Mouse (Mus musculus) ES-Bruce4 (cell line): ENCODE data around the gene Prss57. TPM values are rescaled to one million over a fixed set of nuclear protein-coding genes. Genes with fewer than 3 reads are reported as not detected.

ENCODE experiments used
- H3K27ac ChIP-seq: 2 replicates; pipeline ENCODE4 v1.5.1; 2012; ENCODE audit warnings: low read length, inconsistent platforms; ENCODE audit not compliant: insufficient read depth
- H3K27me3 ChIP-seq: 2 replicates; pipeline ENCODE4 v1.6.1; 2012; ENCODE audit warnings: mild to moderate bottlenecking, low read length, inconsistent platforms; ENCODE audit not compliant: control insufficient read depth, poor library complexity, insufficient read depth, severe bottlenecking
- H3K36me3 ChIP-seq: 2 replicates; pipeline ENCODE4 v1.6.1; 2012; ENCODE audit warnings: inconsistent platforms, mild to moderate bottlenecking, low read length, moderate library complexity; ENCODE audit not compliant: control insufficient read depth, poor library complexity, insufficient read depth, severe bottlenecking
- H3K4me1 ChIP-seq: one replicate; pipeline ENCODE4 v1.8.1; 2011; ENCODE audit warnings: low read length; ENCODE audit not compliant: control insufficient read depth, insufficient read depth
- H3K4me3 ChIP-seq: 2 replicates; pipeline ENCODE4 v1.5.1; 2011; ENCODE audit warnings: low read depth, mild to moderate bottlenecking, low read length
- H3K9ac ChIP-seq: 2 replicates; pipeline ENCODE4 v1.6.1; 2012; ENCODE audit warnings: low read depth, mild to moderate bottlenecking, inconsistent platforms; ENCODE audit not compliant: poor library complexity, severe bottlenecking
- H3K9me3 ChIP-seq: replicated peaks from 2 replicates; pipeline ENCODE4 v1.6.1; 2012; ENCODE audit warnings: mild to moderate bottlenecking, low read length, inconsistent platforms; ENCODE audit not compliant: control insufficient read depth, poor library complexity, insufficient read depth, severe bottlenecking
- CTCF ChIP-seq: IDR thresholded peaks from one replicate; pipeline ENCODE4 v1.8.1; 2011; ENCODE audit warnings: low read depth, low read length
- EP300 ChIP-seq: IDR thresholded peaks from 2 replicates; pipeline ENCODE4 v1.6.1; 2011; ENCODE audit warnings: low read depth, low read length; ENCODE audit not compliant: insufficient read depth
- POLR2A ChIP-seq: IDR thresholded peaks from one replicate; pipeline ENCODE4 v1.8.1; 2011; ENCODE audit warnings: low read length; ENCODE audit not compliant: insufficient read depth
- polyA plus RNA-seq: library from polyadenylated mRNA; stranded (reverse); fragments of >200 nt; gene quantifications from 2 replicates; pipeline ENCODE4 v1.2.4, GENCODE M21; 2011; ENCODE audit warnings: low read depth; ENCODE audit not compliant: missing spikeins, insufficient read depth, insufficient read length

Gene Prss57
- polyA plus RNA-seq, 1 experiment = not detected

DNA sequence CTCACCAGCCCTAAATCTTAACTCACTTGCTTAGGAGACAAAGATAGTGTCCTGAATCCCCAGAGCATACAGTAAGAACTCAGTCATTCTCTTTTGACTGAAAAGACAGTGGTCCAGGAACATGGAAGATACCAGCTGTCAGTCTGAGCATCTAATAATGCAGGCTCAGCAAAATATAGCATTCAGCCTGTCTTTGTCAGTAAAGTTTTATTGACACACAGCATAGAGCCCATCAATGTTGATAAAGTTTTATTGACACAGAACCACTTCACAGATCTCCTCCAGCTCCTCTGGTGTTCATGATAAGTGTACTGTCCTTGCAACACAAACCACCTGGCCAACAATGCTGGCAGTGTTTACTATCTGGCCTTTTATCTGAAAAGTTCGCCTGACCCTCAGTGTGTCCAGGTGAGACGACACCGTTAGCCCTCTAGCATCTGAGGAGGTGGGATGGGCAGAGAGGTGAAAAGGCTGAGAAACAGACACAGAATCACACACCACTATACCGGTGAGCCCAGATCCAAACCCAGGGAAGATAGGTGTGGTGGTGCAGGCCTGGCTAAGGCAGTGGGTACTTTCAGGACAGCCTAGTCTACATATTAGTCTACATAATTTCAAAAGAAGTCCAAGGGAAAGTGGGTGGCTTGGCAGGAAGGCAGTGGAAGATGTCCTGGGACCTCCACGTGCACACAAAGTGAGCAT is 1.7 kb upstream of the Prss57 start:
- Histone ChIP-seq H3K4me1 (no peaks in the 10 kb centered on the region), H3K9ac (no peak overlapping the region; the same call in 1 of the 2 replicates), H3K4me3 (no peak overlapping the region), H3K36me3 (no peaks in the 10 kb centered on the region), H3K9me3 (no peaks in the 10 kb centered on the region), H3K27ac (no peak overlapping the region), H3K27me3 (no peaks in the 10 kb centered on the region)
- no peak for TF ChIP-seq EP300
- no peak for TF ChIP-seq POLR2A
- no peak for TF ChIP-seq CTCF

DNA sequence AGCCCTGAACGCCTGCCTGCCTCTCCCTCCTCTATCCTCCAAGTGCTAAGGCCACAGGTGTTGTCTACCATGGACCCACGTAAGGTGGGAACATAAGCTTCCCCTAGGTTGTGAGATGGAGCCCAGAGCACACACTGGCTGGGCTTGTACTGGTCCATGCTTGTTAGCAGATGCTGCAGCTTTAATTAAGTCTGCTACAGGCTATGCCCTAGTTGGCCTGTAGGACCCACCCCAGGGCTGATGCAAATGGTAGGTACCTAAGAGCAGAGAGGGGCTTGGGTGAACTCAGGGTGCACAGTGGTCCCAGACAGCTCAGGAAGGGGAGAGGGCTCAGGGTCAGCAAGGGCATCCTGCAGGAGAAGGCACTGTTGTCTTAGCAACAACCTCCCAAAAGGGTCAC is 1.2 kb downstream of the Prss57 start:
- Histone ChIP-seq H3K27ac (no peak overlapping the region), H3K36me3 (no peaks in the 10 kb centered on the region), H3K9ac (no peak overlapping the region), H3K27me3 (no peaks in the 10 kb centered on the region), H3K4me3 (no peak overlapping the region), H3K9me3 (no peaks in the 10 kb centered on the region), H3K4me1 (no peaks in the 10 kb centered on the region)
- no peak for TF ChIP-seq CTCF
- no peak for TF ChIP-seq EP300
- no peak for TF ChIP-seq POLR2A

DNA sequence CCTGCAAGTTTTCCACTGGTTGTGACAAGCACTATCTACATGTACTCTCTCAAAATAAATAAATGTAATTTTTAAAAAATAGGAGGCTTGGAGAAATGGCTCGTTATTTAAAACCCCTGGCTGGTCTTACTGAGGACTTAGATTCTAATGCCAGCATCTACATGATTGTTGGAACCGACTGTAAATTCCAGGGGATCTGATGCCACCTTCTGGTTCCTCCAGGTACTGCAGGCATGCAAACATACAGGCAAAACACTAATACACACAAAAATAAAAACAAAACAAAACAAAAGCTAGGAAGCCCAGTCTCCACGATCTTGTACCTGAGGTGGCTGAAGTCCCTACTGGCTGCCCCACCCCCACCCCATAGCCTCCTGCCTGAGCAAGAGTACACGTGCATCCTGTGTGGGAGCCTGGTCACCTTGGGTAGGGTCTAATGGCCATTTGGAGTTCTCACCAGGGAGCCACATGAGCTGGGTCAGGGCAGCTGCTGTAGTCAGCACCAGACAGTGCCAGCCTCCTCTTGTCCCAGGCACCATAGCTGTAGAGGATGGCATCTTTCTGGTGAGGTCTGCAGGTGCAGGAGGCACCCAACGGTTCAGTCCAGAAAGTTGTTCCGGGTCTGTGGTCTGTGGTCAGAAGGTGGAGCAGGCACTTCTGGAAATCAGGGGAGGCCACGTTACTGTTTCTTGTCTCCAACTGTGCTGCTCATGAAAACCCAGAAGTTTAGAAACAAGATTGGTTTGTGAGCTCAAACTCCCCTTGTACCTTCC is 2.2 kb downstream of the Prss57 start:
- Histone ChIP-seq H3K4me3 (no peak overlapping the region), H3K27me3 (no peaks in the 10 kb centered on the region), H3K27ac (no peak overlapping the region), H3K4me1 (no peaks in the 10 kb centered on the region), H3K9ac (no peak overlapping the region), H3K36me3 (no peaks in the 10 kb centered on the region), H3K9me3 (no peaks in the 10 kb centered on the region)
- TF ChIP-seq POLR2A (no peak), EP300 (no peak), CTCF (peak; percentile 39)

GRCm38 (mm10) chr10:79783920-79784800 is 6.6 kb downstream of the Prss57 start:
- H3K9me3 ChIP-seq = no peaks in the 10 kb centered on the region
- no peaks in the 10 kb centered on the region for H3K36me3 ChIP-seq
- no peak overlapping the region for H3K27ac ChIP-seq
- TF ChIP-seq CTCF (peak; percentile 64), EP300 (no peak)
- H3K4me1 ChIP-seq = no peaks in the 10 kb centered on the region
- H3K27me3 ChIP-seq = no peaks in the 10 kb centered on the region
- peak overlapping the region; percentile 11 for H3K4me3 ChIP-seq
- H3K9ac ChIP-seq = no peak overlapping the region

DNA sequence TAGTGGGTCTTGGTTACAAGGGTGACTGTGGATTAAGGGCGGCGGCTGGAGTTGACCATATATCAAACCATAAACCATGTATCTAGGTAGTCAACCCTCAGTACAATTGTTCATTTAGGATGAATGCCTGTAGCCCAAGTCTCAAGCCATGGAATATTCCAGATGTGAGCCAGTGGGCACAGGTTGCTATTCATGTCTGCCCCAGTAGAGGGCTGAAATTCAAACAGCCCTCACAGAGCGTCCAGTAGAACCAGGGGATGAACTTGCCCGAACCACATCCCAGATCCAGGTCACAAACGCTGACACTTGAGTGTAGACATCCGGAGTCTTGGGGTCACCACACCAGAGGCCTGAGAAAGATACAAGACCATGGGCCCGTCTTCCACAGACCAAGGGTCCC is 7.7 kb downstream of the Prss57 start:
- no peak overlapping the region for H3K9ac ChIP-seq
- H3K4me3 ChIP-seq = no peak overlapping the region
- H3K9me3 ChIP-seq = no peaks in the 10 kb centered on the region
- TF ChIP-seq EP300 (no peak), CTCF (no peak), POLR2A (no peak)
- no peaks in the 10 kb centered on the region for H3K36me3 ChIP-seq
- H3K4me1 ChIP-seq = no peaks in the 10 kb centered on the region
- H3K27ac ChIP-seq = no peak overlapping the region
- H3K27me3 ChIP-seq = no peaks in the 10 kb centered on the region
